8 mouse cellular contexts compared by ENCODE assay signal in genomic region chr17:13656485-13657181, GRCm38 (mm10).
DNase-seq lines count a peak whose midpoint lies in the region; ATAC-seq lines count a peak whose summit lies in the region.
"Had no signal": no experiment of that assay in that cellular context is flagged by ENCODE, and none has a peak within 500 bp of the region (broad histone marks: within the 10 kb centered on the region; RNA-seq: fewer than 3 reads in every experiment).

No protein-coding gene starts in this region.

- no peaks in the 10 kb centered on the region for H3K27me3 ChIP-seq in liver, embryonic 16.5 days (ENCODE audit: control insufficient read depth, insufficient read depth, low read depth, low read length)
- no peaks in the 10 kb centered on the region for H3K27me3 ChIP-seq in stomach, embryonic 14.5 days (ENCODE audit: control insufficient read depth, insufficient read depth, low read length)

- no peaks in the 10 kb centered on the region for H3K9me3 ChIP-seq in liver, embryonic 16.5 days (replicated peaks; ENCODE audit: control insufficient read depth, low read length)
- H3K9me3 ChIP-seq in stomach, embryonic 14.5 days (ENCODE audit: control insufficient read depth, low read depth, low read length), result no peaks in the 10 kb centered on the region

- H3K27ac ChIP-seq in liver, embryonic 16.5 days (ENCODE audit: low read length), result no peak overlapping the region; the same call in 1 of the 2 replicates
- H3K27ac ChIP-seq in stomach, embryonic 14.5 days (ENCODE audit: low read length), result no peak overlapping the region

- intact Hi-C loops in heart, postnatal 14 days (cut with DNase I), result no loop called here

- H3K36me3 ChIP-seq in liver, embryonic 16.5 days (ENCODE audit: control insufficient read depth, insufficient read depth), result no peaks in the 10 kb centered on the region
- no peaks in the 10 kb centered on the region for H3K36me3 ChIP-seq in stomach, embryonic 14.5 days (ENCODE audit: control insufficient read depth, insufficient read depth, low read length)

- H3K9ac ChIP-seq in liver, embryonic 16.5 days (ENCODE audit: low read depth, low read length), result no peak overlapping the region
- no peak overlapping the region for H3K9ac ChIP-seq in stomach, embryonic 14.5 days (replicated peaks; ENCODE audit: low read depth, low read length)

- no peaks in the 10 kb centered on the region for H3K4me1 ChIP-seq in liver, embryonic 16.5 days (ENCODE audit: control insufficient read depth, low read depth, low read length)
- peaks cover 12% of the 10 kb centered on the region; the same call in 1 of the 2 replicates for H3K4me1 ChIP-seq in stomach, embryonic 14.5 days (ENCODE audit: control insufficient read depth, insufficient read depth, low read length)

- peak; percentile 91 for DNase-seq in brain, adult 2 months (ENCODE audit: low read depth, low spot score)
- DNase-seq in cerebellum, postnatal 25 days, result peak; percentile 62 to 70
- DNase-seq in heart, postnatal 14 days, result peak; percentile 17 to 42
- no peak for DNase-seq in urinary bladder, postnatal 4 days (ENCODE audit: low spot score in 2 of 2)
- no peak for DNase-seq in left cerebral cortex, adult 8-10 months (ENCODE audit: low spot score in 2 of 2)

- no peak overlapping the region for H3K4me3 ChIP-seq in liver, embryonic 16.5 days (ENCODE audit: low read depth, low read length)
- no peak overlapping the region for H3K4me3 ChIP-seq in stomach, embryonic 14.5 days (ENCODE audit: low read depth, low read length)
- H3K4me3 ChIP-seq: erythroblast, embryonic 14.5 days had no signal

- WGBS in liver, embryonic 16.5 days (ENCODE audit: insufficient replicate concordance), result 8% methylated on average over 11 of the region's 15 CpGs
- 2% methylated on average over 12 of the region's 15 CpGs for WGBS in stomach, embryonic 14.5 days

- peak overlapping the region; percentile 31 for H3K4me2 ChIP-seq in liver, embryonic 16.5 days (ENCODE audit: low read depth, low read length)
- H3K4me2 ChIP-seq in stomach, embryonic 14.5 days (replicated peaks; ENCODE audit: low read depth, low read length), result peak overlapping the region; percentile 13; the same call in 1 of the 2 replicates

- peak; percentile 63 for ATAC-seq in liver, embryonic 16.5 days (ENCODE audit: low read depth)
- peak; percentile 54 for ATAC-seq in stomach, embryonic 14.5 days (ENCODE audit: insufficient number of reproducible peaks, insufficient read depth, low FRiP score, low read depth)

Comparison
In these comparisons a context has a peak if more than half of its experiments do, and no peak if none do; other contexts are left out.
1. DNase-seq: peak in brain, adult 2 months (single experiment), cerebellum, postnatal 25 days (2 of 2) and heart, postnatal 14 days (2 of 2); none in urinary bladder, postnatal 4 days (0 of 2) and left cerebral cortex, adult 8-10 months (0 of 2).